Mouse (Mus musculus): ENCODE measurements around the gene Zfp654.

DNA sequence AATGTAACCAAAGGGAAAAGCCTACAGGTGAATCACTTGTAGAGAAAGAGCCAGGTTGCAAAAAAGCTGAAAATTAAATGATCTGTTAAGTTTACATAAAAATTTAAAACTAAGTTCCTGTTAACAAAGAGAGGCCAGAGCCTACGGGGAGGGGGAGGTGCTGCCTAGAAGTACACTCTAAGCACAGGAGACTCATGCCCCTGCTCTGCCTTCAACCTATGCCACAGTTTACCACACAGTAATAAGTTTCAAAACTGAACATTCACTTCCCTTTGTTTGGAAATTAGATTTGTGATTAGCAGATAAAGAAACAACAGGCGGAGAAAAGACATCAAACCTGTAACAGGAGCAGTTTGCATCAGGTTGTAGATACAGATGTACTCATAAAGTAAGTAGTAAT is 56.6 kb downstream of the Zfp654 start:
- TF ChIP-seq CTCF (IDR thresholded peaks at IDR 0.05; ENCODE audit: low read depth) (no peak), EP300 (IDR thresholded peaks at IDR 0.05; ENCODE audit: low read depth) (no peak)
